Comparison of ENCODE assay signal across 21 mouse cellular contexts in the genomic region with DNA sequence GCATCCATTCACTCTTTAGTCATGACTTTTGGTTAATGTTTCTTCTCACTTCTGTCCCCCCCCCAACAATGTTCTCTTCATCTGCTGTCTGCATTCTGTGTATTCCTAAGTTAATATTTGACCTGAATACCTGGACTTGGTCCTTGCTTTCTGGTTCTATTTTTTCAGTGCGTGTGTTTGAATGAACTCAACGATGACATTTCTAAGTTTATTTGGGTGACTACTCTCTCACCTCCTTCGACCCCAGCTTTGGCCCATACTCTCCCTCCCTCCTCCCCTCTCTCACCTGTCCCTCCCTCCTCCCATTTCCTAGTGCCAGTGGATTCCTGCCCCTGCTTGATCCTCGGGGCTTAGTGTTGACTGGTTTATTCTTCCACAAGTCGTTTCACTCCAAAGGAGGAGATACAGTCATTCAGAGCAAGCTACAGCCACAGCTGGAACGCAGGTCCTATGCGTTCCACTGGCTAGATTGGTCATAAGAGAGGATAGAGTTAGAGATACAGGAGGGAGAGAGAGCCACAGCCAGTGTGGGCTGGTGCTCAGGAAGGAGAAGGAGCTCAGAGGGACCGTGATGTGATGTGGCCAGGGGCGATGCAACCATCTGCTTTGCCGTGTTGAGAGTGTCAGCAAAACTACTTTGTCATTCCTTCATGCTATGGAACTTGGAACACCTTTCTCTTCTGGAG. TPM values are rescaled to one million over a fixed set of nuclear protein-coding genes. Genes with fewer than 3 reads are reported as not detected.
A peak's percentile ranks its signal among the peaks of the same experiment; 100 is the strongest.
DNase-seq lines count a peak whose midpoint lies in the region; ATAC-seq and TF ChIP-seq lines count a peak whose summit lies in the region.
"Had no signal": no experiment of that assay in that cellular context is flagged by ENCODE, and none has a peak within 500 bp of the region (broad histone marks: within the 10 kb centered on the region; RNA-seq: fewer than 3 reads in every experiment).

No protein-coding gene starts in this region.

- TF ChIP-seq CTCF in liver, embryonic 14.5 days (IDR thresholded peaks at IDR 0.05; ENCODE audit: low read depth) = no peak

- no peak overlapping the region for H3K27ac ChIP-seq in liver, embryonic 14.5 days
- H3K27ac ChIP-seq: forebrain, embryonic 12.5 days; heart, adult 2 months; heart, embryonic 15.5 days; hindbrain, embryonic 15.5 days; limb, embryonic 15.5 days; midbrain, embryonic 15.5 days; stomach, embryonic 15.5 days had no signal

- no peak for TF ChIP-seq EP300 in liver, embryonic 14.5 days (IDR thresholded peaks at IDR 0.05; ENCODE audit: low read depth)

- H3K9me3 ChIP-seq in liver, embryonic 14.5 days (ENCODE audit: control insufficient read depth, low read length) = no peaks in the 10 kb centered on the region
- H3K9me3 ChIP-seq: forebrain, embryonic 12.5 days; heart, embryonic 15.5 days; hindbrain, embryonic 15.5 days; limb, embryonic 15.5 days; midbrain, embryonic 15.5 days; stomach, embryonic 15.5 days had no signal

- WGBS in liver, embryonic 14.5 days (ENCODE audit: insufficient replicate concordance) = 62% methylated on average over 10 of the region's 10 CpGs

- H3K36me3 ChIP-seq in liver, embryonic 14.5 days (replicated peaks; ENCODE audit: control insufficient read depth, insufficient read depth, low read depth) = no peaks in the 10 kb centered on the region
- H3K36me3 ChIP-seq: forebrain, embryonic 12.5 days; heart, embryonic 15.5 days; hindbrain, embryonic 15.5 days; limb, embryonic 15.5 days; midbrain, embryonic 15.5 days; stomach, embryonic 15.5 days had no signal

- H3K27me3 ChIP-seq in liver, embryonic 14.5 days (ENCODE audit: control insufficient read depth, insufficient read depth, low read length) = no peaks in the 10 kb centered on the region
- H3K27me3 ChIP-seq: forebrain, embryonic 12.5 days; heart, embryonic 15.5 days; hindbrain, embryonic 15.5 days; limb, embryonic 15.5 days; midbrain, embryonic 15.5 days; stomach, embryonic 15.5 days had no signal

- peak in 1 of 3 experiments; percentile 23 for DNase-seq in liver, embryonic 14.5 days (ENCODE audit: low read depth in 3 of 3, low spot score in 3 of 3)
- no peak for DNase-seq in liver
- DNase-seq in kidney, adult 8-10 months = peak; percentile 56 to 86
- peak; percentile 56 to 81 for DNase-seq in kidney, postnatal 25 days
- peak; percentile 58 for DNase-seq in yolk sac, embryonic 10.5 days (ENCODE audit: low spot score)
- no peak for DNase-seq in right cerebral cortex, postnatal 10 days (ENCODE audit: low spot score in 2 of 2)
- DNase-seq in right cerebral cortex, postnatal 36 days (ENCODE audit: low spot score in 2 of 2) = no peak
- DNase-seq: B cell, adult 2 months; cerebellum, adult 2 months; heart, adult 2 months; heart, postnatal 4 days; lung, postnatal 10 days; right cerebral cortex, postnatal 25 days had no signal

- peak; percentile 52 for ATAC-seq in liver, embryonic 14.5 days (ENCODE audit: insufficient read depth)
- ATAC-seq in activated CD4-positive, CD25-positive, alpha-beta regulatory T cell, adult 4 months = no peak
- ATAC-seq: midbrain, embryonic 15.5 days had no signal

- H3K4me1 ChIP-seq in liver, embryonic 14.5 days (replicated peaks; ENCODE audit: control insufficient read depth in 2 of 2, insufficient read depth in 2 of 2, low read length in 1 of 2) = 0 out of 4 replicates have a peak, but pooled peaks cover 0 to 4% of the 10 kb centered on the region in 2 experiments
- H3K4me1 ChIP-seq: forebrain, embryonic 12.5 days; hindbrain, embryonic 15.5 days; limb, embryonic 15.5 days; midbrain, embryonic 15.5 days; stomach, embryonic 15.5 days had no signal

- H3K4me3 ChIP-seq in liver, embryonic 14.5 days (ENCODE audit: insufficient read depth in 1 of 2, low read depth in 2 of 2, low read length in 2 of 2) = no peak overlapping the region
- H3K4me3 ChIP-seq: forebrain, embryonic 12.5 days; heart, adult 2 months; heart, embryonic 15.5 days; hindbrain, embryonic 15.5 days; limb, embryonic 15.5 days; midbrain, embryonic 15.5 days; myocyte; stomach, embryonic 15.5 days had no signal

- H3K4me2 ChIP-seq in liver, embryonic 14.5 days (ENCODE audit: low read depth) = no peak overlapping the region
- H3K4me2 ChIP-seq: forebrain, embryonic 12.5 days; heart, embryonic 15.5 days; hindbrain, embryonic 15.5 days; limb, embryonic 15.5 days; midbrain, embryonic 15.5 days; stomach, embryonic 15.5 days had no signal

- no peak overlapping the region for H3K9ac ChIP-seq in liver, embryonic 14.5 days (replicated peaks)
- H3K9ac ChIP-seq: forebrain, embryonic 12.5 days; heart, embryonic 15.5 days; hindbrain, embryonic 15.5 days; limb, embryonic 15.5 days; midbrain, embryonic 15.5 days; stomach, embryonic 15.5 days had no signal

RNA-seq across cellular contexts. Expression of gene Cabcoco1, which starts 12.2 kb away (rescaled TPM):
- 0.30 and 0.41 TPM in 2 replicates for polyA plus RNA-seq in liver, embryonic 14.5 days (2012; rRNA removed)
- polyA plus RNA-seq in liver, embryonic 14.5 days (2014; fragmentation: Nextera tagmentation; extraction: Ambion mirVana) = 0.66 and 1.1 TPM in 2 replicates
- 1 to 10 TPM; 3.8 to 4.2 TPM for polyA plus RNA-seq in activated CD4-positive, CD25-positive, alpha-beta regulatory T cell, adult 4 months (2017; shearing (Covaris generic))
- polyA plus RNA-seq: myocyte had no signal

Comparison
In these comparisons a context has a peak if more than half of its experiments do, and no peak if none do; other contexts are left out.
1. DNase-seq: peak in kidney, adult 8-10 months (2 of 2), kidney, postnatal 25 days (2 of 2) and yolk sac, embryonic 10.5 days (single experiment); none in liver (single experiment), right cerebral cortex, postnatal 10 days (0 of 2) and right cerebral cortex, postnatal 36 days (0 of 2).